Mouse (Mus musculus) cortical plate, adult 2 months (tissue): ENCODE data around the gene Dis3l. TPM values are rescaled to one million over a fixed set of nuclear protein-coding genes. Genes with fewer than 3 reads are reported as not detected.
A peak's percentile ranks its signal among the peaks of the same experiment; 100 is the strongest.

ENCODE experiments used
- H3K27ac ChIP-seq: fragments of 200-500 bp; 2 replicates; pipeline ENCODE4 v1.5.1; 2012; ENCODE audit warnings: low read length, control low read depth, inconsistent platforms; ENCODE audit not compliant: insufficient read depth
- H3K4me1 ChIP-seq: fragments of 200-500 bp; 2 replicates; pipeline ENCODE4 v1.6.1; 2011; ENCODE audit warnings: low read length; ENCODE audit not compliant: control insufficient read depth, insufficient read depth
- H3K4me3 ChIP-seq: fragments of 200-500 bp; 2 replicates; pipeline ENCODE4 v1.5.1; 2011; ENCODE audit warnings: mild to moderate bottlenecking, low read length, control low read depth; ENCODE audit not compliant: insufficient read depth
- CTCF ChIP-seq: fragments of 200-500 bp; IDR thresholded peaks from 2 replicates; pipeline ENCODE4 v1.5.1; 2011; ENCODE audit warnings: mild to moderate bottlenecking, control low read depth, low read length; ENCODE audit not compliant: insufficient read depth; ENCODE audit errors: extremely low read depth
- POLR2A ChIP-seq: fragments of 200-500 bp; IDR thresholded peaks from 2 replicates; pipeline ENCODE4 v1.6.1; 2011; ENCODE audit warnings: mild to moderate bottlenecking, low read length, control low read depth; ENCODE audit not compliant: insufficient read depth; ENCODE audit errors: extremely low read depth
- polyA plus RNA-seq: library from polyadenylated mRNA; depleted of rRNA; stranded (reverse); fragments of >200 nt; gene quantifications from 2 replicates; pipeline ENCODE4 v1.2.3, GENCODE M21; 2012; rRNA removed

The Dis3l gene
- 25.4 and 26.2 TPM in 2 replicates for polyA plus RNA-seq

- TF ChIP-seq POLR2A: no peak
- TF ChIP-seq CTCF: no peak
- peak within 1 kb of the TSS; percentile 60 for H3K4me3 ChIP-seq
- H3K27ac ChIP-seq: peak within 1 kb of the TSS; percentile 99
- H3K4me1 ChIP-seq: no peaks in the 10 kb centered on the region; the same call in 1 of the 2 replicates
Measured at GRCm38 (mm10) chr9:64341254-64341566, at the start of gene Dis3l. Dis3l (minus strand) TSS chr9:64341288.

GRCm38 (mm10) chr9:64389576-64390292 lies 48.6 kb upstream of the Dis3l start:
- Histone ChIP-seq H3K4me3 (no peak overlapping the region), H3K4me1 (no peaks in the 10 kb centered on the region), H3K27ac (no peak overlapping the region)
- TF ChIP-seq CTCF (no peak), POLR2A (no peak)

- Histone ChIP-seq H3K27ac (no peak overlapping the region), H3K4me3 (peak overlapping the region; percentile 46), H3K4me1 (no peaks in the 10 kb centered on the region)
- TF ChIP-seq CTCF (no peak), POLR2A (no peak)
Measured at GRCm38 (mm10) chr9:64386466-64387211, 45.6 kb upstream of the Dis3l start.

GRCm38 (mm10) chr9:64385511-64386465 lies 44.7 kb upstream of the Dis3l start, which contains the start of gene Megf11:
Megf11 (plus strand) TSS chr9:64385626.
- peak; percentile 48; the same call in 1 of the 2 replicates for TF ChIP-seq POLR2A
- no peak for TF ChIP-seq CTCF
- Histone ChIP-seq H3K27ac (no peak within 1 kb of the TSS), H3K4me1 (no peaks in the 10 kb centered on the region), H3K4me3 (peak within 1 kb of the TSS; percentile 46)

GRCm38 (mm10) chr9:64383021-64383788 lies 42.1 kb upstream of the Dis3l start:
- Histone ChIP-seq H3K27ac (no peak overlapping the region), H3K4me3 (no peak overlapping the region), H3K4me1 (no peaks in the 10 kb centered on the region)
- no peak for TF ChIP-seq CTCF
- TF ChIP-seq POLR2A: no peak

- Histone ChIP-seq H3K4me1 (no peaks in the 10 kb centered on the region), H3K4me3 (no peak overlapping the region), H3K27ac (no peak overlapping the region)
- TF ChIP-seq POLR2A (no peak), CTCF (no peak)
Measured at GRCm38 (mm10) chr9:64376380-64376779, 35.3 kb upstream of the Dis3l start.

- Histone ChIP-seq H3K4me3 (no peak overlapping the region), H3K4me1 (no peaks in the 10 kb centered on the region), H3K27ac (no peak overlapping the region)
- TF ChIP-seq CTCF (no peak), POLR2A (no peak)
Measured at GRCm38 (mm10) chr9:64371305-64371819, 30.3 kb upstream of the Dis3l start.

- H3K27ac ChIP-seq: no peak overlapping the region
- no peaks in the 10 kb centered on the region for H3K4me1 ChIP-seq
- H3K4me3 ChIP-seq: no peak overlapping the region
- TF ChIP-seq POLR2A (no peak), CTCF (no peak)
Measured at GRCm38 (mm10) chr9:64369871-64370270, 28.8 kb upstream of the Dis3l start.
